Mouse (Mus musculus): ENCODE data around the gene Trim67.

- no peak for TF ChIP-seq CTCF (IDR thresholded peaks at IDR 0.05; ENCODE audit: insufficient read depth, low read length)
- TF ChIP-seq POLR2A (IDR thresholded peaks at IDR 0.05; ENCODE audit: borderline replicate concordance, extremely low read depth, low read depth, low read length) = no peak
Measured at GRCm38 (mm10) chr8:124752325-124752862, 40.5 kb upstream of the Trim67 start.

Data from lung, adult 2 months (tissue).